Comparison of ENCODE assay signal across 15 mouse cellular contexts in genomic region chr14:87289708-87290243, GRCm38 (mm10).
"Had no signal": no experiment of that assay in that cellular context is flagged by ENCODE, and none has a peak within 500 bp of the region (broad histone marks: within the 10 kb centered on the region; RNA-seq: fewer than 3 reads in every experiment).

No protein-coding gene starts in this region.

- H3K4me3 ChIP-seq: layer of hippocampus, adult 2 months; limb, embryonic 13.5 days; liver, embryonic 12.5 days; megakaryocyte, embryonic 14.5 days; midbrain, embryonic 15.5 days; neural tube, embryonic 13.5 days had no signal

- DNase-seq: kidney, adult 18-20 months; kidney, postnatal 10 days; kidney, postnatal 4 days; left cerebral cortex, postnatal 4 days; right cerebral cortex, postnatal 25 days; thymus, adult 2 months; thymus, postnatal 25 days had no signal

- H3K36me3 ChIP-seq: limb, embryonic 13.5 days; liver, embryonic 12.5 days; midbrain, embryonic 15.5 days; neural tube, embryonic 13.5 days had no signal

- H3K9me3 ChIP-seq: limb, embryonic 13.5 days; liver, embryonic 12.5 days; megakaryocyte, embryonic 14.5 days; midbrain, embryonic 15.5 days; neural tube, embryonic 13.5 days had no signal

- ATAC-seq: liver, embryonic 12.5 days; midbrain, embryonic 15.5 days had no signal

- H3K4me2 ChIP-seq: limb, embryonic 13.5 days; liver, embryonic 12.5 days; midbrain, embryonic 11.5 days; midbrain, embryonic 15.5 days; neural tube, embryonic 13.5 days had no signal

- H3K4me1 ChIP-seq: limb, embryonic 13.5 days; liver, embryonic 12.5 days; midbrain, embryonic 15.5 days; neural tube, embryonic 13.5 days had no signal

- H3K27me3 ChIP-seq: limb, embryonic 13.5 days; liver, embryonic 12.5 days; megakaryocyte, embryonic 14.5 days; midbrain, embryonic 15.5 days; neural tube, embryonic 13.5 days had no signal

- H3K27ac ChIP-seq: layer of hippocampus, adult 2 months; limb, embryonic 13.5 days; liver, embryonic 12.5 days; macrophage; midbrain, embryonic 15.5 days; neural tube, embryonic 13.5 days had no signal

- H3K9ac ChIP-seq: limb, embryonic 13.5 days; liver, embryonic 12.5 days; midbrain, embryonic 15.5 days; neural tube, embryonic 13.5 days had no signal
